Mouse (Mus musculus): ENCODE measurements around the gene Gm12845. TPM values are rescaled to one million over a fixed set of nuclear protein-coding genes. Genes with fewer than 3 reads are reported as not detected.

The Gm12845 gene
- total RNA-seq, 2 experiments from 2014 or later = not detected

Other genes starting within 250 kb of the Gm12845 start
- 10 to 100 TPM; 44.2 to 50.8 TPM for gene Rnf220, start 227.4 kb upstream of the Gm12845 start, total RNA-seq (2021)
- 100 to 1,000 TPM in 1 of 2 experiments, 10 to 100 TPM in 1; 92.1 to 105 TPM for gene Eri3, start 174.0 kb upstream of the Gm12845 start, total RNA-seq (2021)
- 10 to 100 TPM; 14.9 to 15.7 TPM for gene Dmap1, start 42.1 kb upstream of the Gm12845 start, total RNA-seq (2021)
- not detected for gene Klf17, start 41.2 kb downstream of the Gm12845 start, total RNA-seq (2021)
- 1 to 10 TPM; 5.7 to 6.0 TPM for gene Slc6a9, start 110.1 kb downstream of the Gm12845 start, total RNA-seq (2021)
- under 1 TPM in 1 of 2 experiments, not detected in 1; 0.52 TPM for gene Ccdc24, start 148.1 kb downstream of the Gm12845 start, total RNA-seq (2021)
- gene B4galt2, start 159.1 kb downstream of the Gm12845 start, total RNA-seq (2021) = 1 to 10 TPM; 1.8 to 2.0 TPM
- 10 to 100 TPM; 82.2 to 83.6 TPM for gene Atp6v0b, start 162.9 kb downstream of the Gm12845 start, total RNA-seq (2021)
- 1 to 10 TPM; 3.1 to 3.2 TPM for gene Dph2, start 167.6 kb downstream of the Gm12845 start, total RNA-seq (2021)
- gene Ipo13, start 190.6 kb downstream of the Gm12845 start, total RNA-seq (2021) = 100 to 1,000 TPM; 262 to 289 TPM
- gene Artn, start 205.4 kb downstream of the Gm12845 start, total RNA-seq (2021) = under 1 TPM; 0.19 to 0.27 TPM

Data from gastrocnemius, adult 18-20 months (tissue).